Mouse (Mus musculus): Measurements from ENCODE around the gene Gpr21. TPM values are rescaled to one million over a fixed set of nuclear protein-coding genes. Genes with fewer than 3 reads are reported as not detected.

The Gpr21 gene
- polyA plus RNA-seq (2012; fragmentation: generic; extraction: Trizol), result under 1 TPM in 1 of 2 experiments, not detected in 1; 0.06 TPM

DNA sequence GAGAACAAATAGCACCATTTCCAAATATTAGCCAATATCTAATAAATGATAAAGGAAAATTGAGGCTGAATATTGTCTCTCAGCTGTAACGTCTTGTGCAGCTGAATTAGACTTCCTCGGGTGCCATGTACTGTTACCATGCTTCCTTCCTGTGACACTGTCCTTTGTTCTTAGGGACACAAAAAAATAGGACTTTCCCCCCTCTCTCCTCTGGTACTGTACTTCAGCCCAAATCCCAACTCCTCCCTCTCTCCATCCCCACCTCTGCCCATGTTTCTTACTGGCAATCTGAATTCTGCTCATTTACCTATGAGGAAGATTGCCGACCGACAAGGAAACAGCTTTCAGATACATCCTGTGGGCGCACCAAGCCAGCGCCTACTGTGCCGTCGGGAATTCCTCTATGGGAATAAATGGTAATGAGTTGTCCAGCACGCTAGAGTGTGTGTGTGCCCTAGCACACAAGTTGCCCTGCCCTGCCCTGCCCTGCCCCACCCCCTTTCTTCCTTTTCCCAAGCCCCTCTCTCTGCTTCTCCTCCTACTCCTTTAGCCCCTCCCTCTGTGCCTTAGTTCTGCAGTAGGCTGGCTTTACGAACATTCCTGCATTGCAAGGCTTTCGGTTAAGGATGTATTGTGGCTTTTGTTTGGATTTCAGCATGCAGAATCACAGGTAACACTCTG is at the start of gene Gpr21:
Gene Gpr21, plus strand, starts transcription at position 303 of the 681 bp plus-strand sequence.

Other genes with a start within 250 kb of the Gpr21 start
- gene Olfr368, start 189.8 kb upstream of the Gpr21 start, polyA plus RNA-seq (2012; fragmentation: generic; extraction: Trizol), result not detected
- gene Pdcl, start 157.0 kb upstream of the Gpr21 start, polyA plus RNA-seq (2012; fragmentation: generic; extraction: Trizol), result 1 to 10 TPM in 1 of 2 experiments, under 1 TPM in 1; 0.54 to 7.2 TPM
- 1 to 10 TPM in 1 of 2 experiments, under 1 TPM in 1; 0.28 to 3.0 TPM for gene Rc3h2, start 93.4 kb upstream of the Gpr21 start, polyA plus RNA-seq (2012; fragmentation: generic; extraction: Trizol)
- gene Zbtb26, start 73.2 kb upstream of the Gpr21 start, polyA plus RNA-seq (2012; fragmentation: generic; extraction: Trizol), result under 1 TPM; 0.06 to 0.55 TPM
- 1 to 10 TPM in 1 of 2 experiments, under 1 TPM in 1; 0.13 to 1.1 TPM for gene Zbtb6, start 73.2 kb upstream of the Gpr21 start, polyA plus RNA-seq (2012; fragmentation: generic; extraction: Trizol)
- 10 to 100 TPM in 1 of 2 experiments, under 1 TPM in 1; 0.54 to 11.1 TPM for gene Rabgap1, start 73.1 kb upstream of the Gpr21 start, polyA plus RNA-seq (2012; fragmentation: generic; extraction: Trizol)
- 1 to 10 TPM in 1 of 2 experiments, under 1 TPM in 1; 0.29 to 1.9 TPM for gene Strbp, start 187.5 kb downstream of the Gpr21 start, polyA plus RNA-seq (2012; fragmentation: generic; extraction: Trizol)